8 mouse cellular contexts compared by ENCODE assay signal in the genomic region with DNA sequence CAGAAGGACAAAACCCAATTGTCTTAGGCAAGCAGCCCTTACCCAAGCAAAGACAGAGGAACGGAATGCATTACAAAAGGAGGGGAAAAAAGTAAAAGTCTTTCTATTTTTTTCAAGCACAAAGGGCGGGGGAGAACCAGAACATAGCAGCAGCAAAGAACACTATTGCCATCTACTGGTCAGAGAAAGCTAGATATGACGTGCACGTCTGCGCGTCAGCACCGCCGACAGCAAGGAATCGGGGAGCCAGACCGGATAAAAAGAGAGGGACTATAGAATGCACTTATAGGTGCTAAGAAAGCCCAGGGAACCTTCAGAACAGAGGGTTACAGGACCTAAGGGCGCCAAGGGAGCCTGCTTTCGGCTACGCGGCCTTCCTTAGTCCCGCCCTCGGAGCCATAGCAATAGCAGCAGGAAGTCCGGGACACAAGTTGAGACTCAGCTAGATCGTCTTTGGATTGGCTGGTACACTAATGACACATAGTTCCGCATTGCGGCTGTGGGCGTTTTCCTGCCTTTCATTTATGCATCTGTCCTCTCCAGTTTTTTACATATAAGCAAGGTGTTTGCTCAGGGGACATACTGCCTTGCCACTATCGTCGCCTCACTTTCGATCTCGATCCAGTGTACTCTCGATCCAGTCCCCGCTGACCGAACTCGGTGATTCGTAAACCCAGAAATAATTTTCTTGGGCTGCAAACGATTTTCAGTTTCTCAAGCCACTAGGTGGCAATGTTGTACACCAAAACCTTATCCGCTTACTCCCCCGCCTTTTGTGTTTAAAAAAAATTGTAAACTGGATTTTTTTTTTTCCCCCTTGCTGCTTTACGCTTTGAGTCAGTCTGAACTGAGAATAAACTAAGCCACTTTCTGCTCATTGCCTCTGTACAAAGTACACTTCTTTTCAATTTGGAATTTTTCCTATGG. TPM values are rescaled to one million over a fixed set of nuclear protein-coding genes. Genes with fewer than 3 reads are reported as not detected.
DNase-seq lines count a peak whose midpoint lies in the region; ATAC-seq and TF ChIP-seq lines count a peak whose summit lies in the region.

No protein-coding gene starts in this region.

- peak overlapping the region; percentile 15; the same call in 1 of the 2 replicates for H3K4me2 ChIP-seq in forebrain, postnatal 0 days (ENCODE audit: low read depth)
- H3K4me2 ChIP-seq in lung, embryonic 16.5 days (ENCODE audit: low read depth, low read length) = peak overlapping the region; percentile 21; the same call in 1 of the 2 replicates

- H3K36me3 ChIP-seq in G1E (replicated peaks) = no peaks in the 10 kb centered on the region
- no peaks in the 10 kb centered on the region for H3K36me3 ChIP-seq in forebrain, postnatal 0 days (ENCODE audit: insufficient read depth)
- no peaks in the 10 kb centered on the region for H3K36me3 ChIP-seq in lung, embryonic 16.5 days (ENCODE audit: control insufficient read depth, insufficient read depth, low read length)

- WGBS in forebrain, postnatal 0 days = 4% methylated on average over 34 of the region's 34 CpGs
- under 1% methylated on average over 34 of the region's 34 CpGs for WGBS in lung, embryonic 16.5 days

- H3K4me1 ChIP-seq in G1E (ENCODE audit: insufficient read depth, low read depth, low read length) = no peaks in the 10 kb centered on the region
- H3K4me1 ChIP-seq in forebrain, postnatal 0 days (ENCODE audit: insufficient read depth) = no peaks in the 10 kb centered on the region
- no peaks in the 10 kb centered on the region for H3K4me1 ChIP-seq in lung, embryonic 16.5 days (replicated peaks; ENCODE audit: control insufficient read depth, insufficient read depth, low read length)

- H3K27me3 ChIP-seq in G1E (ENCODE audit: insufficient read depth, low read length) = no peaks in the 10 kb centered on the region
- no peaks in the 10 kb centered on the region for H3K27me3 ChIP-seq in forebrain, postnatal 0 days (ENCODE audit: insufficient read depth, low read length)
- no peaks in the 10 kb centered on the region for H3K27me3 ChIP-seq in lung, embryonic 16.5 days (ENCODE audit: control insufficient read depth, insufficient read depth, low read depth, low read length)

- peak overlapping the region; percentile 96 for H3K27ac ChIP-seq in forebrain, postnatal 0 days (ENCODE audit: low read depth, low read length)
- peak overlapping the region; percentile 93 for H3K27ac ChIP-seq in lung, embryonic 16.5 days (ENCODE audit: low read length)

- peak; percentile 64 for DNase-seq in G1E (ENCODE audit: low spot score)
- DNase-seq in cerebellum, adult 18-20 months = peak; percentile 82 to 88
- DNase-seq in forebrain, postnatal 0 days = peak; percentile 94
- peak; percentile 97 for DNase-seq in layer of hippocampus, adult 9-10 months (ENCODE audit: low spot score)
- DNase-seq in ovary, postnatal 10 days (ENCODE audit: low spot score) = peak; percentile 77
- peak; percentile 81 for DNase-seq in thymus, postnatal 10 days (ENCODE audit: low spot score in 2 of 2)

- peak overlapping the region; percentile 68 for H3K9ac ChIP-seq in forebrain, postnatal 0 days
- H3K9ac ChIP-seq in lung, embryonic 16.5 days (ENCODE audit: low read length) = peak overlapping the region; percentile 71

- peak overlapping the region; percentile 69 for H3K4me3 ChIP-seq in G1E (ENCODE audit: low read depth, low read length)
- H3K4me3 ChIP-seq in forebrain, postnatal 0 days (ENCODE audit: low read depth, low read length) = peak overlapping the region; percentile 52
- peak overlapping the region; percentile 61 for H3K4me3 ChIP-seq in lung, embryonic 16.5 days (ENCODE audit: low read length)

- H3K9me3 ChIP-seq in G1E (replicated peaks) = no peaks in the 10 kb centered on the region
- no peaks in the 10 kb centered on the region for H3K9me3 ChIP-seq in forebrain, postnatal 0 days (ENCODE audit: low read length)
- H3K9me3 ChIP-seq in lung, embryonic 16.5 days (ENCODE audit: control insufficient read depth, low read length) = no peaks in the 10 kb centered on the region

- TF ChIP-seq CTCF in G1E (IDR thresholded peaks at IDR 0.05; ENCODE audit: low read depth, low read length) = peak; percentile 25; the same call in 1 of the 2 replicates
- peak; percentile 85 for TF ChIP-seq CTCF in forebrain, postnatal 0 days (IDR thresholded peaks at IDR 0.05; ENCODE audit: low read depth)

- peak; percentile 99 for ATAC-seq in G1E (ENCODE audit: extremely low read depth, insufficient number of reproducible peaks, low FRiP score, poor library complexity, severe bottlenecking)
- ATAC-seq in forebrain, postnatal 0 days = peak; percentile 98
- peak; percentile 97 to 99 for ATAC-seq in hematopoietic stem cell, adult 5-6 weeks (replicated peaks in 1 of 2; ENCODE audit: insufficient read depth in 1 of 2, low FRiP score in 2 of 2, low TSS enrichment in 1 of 2, low read depth in 1 of 2, poor library complexity in 2 of 2, severe bottlenecking in 2 of 2)
- peak; percentile 99 for ATAC-seq in lung, embryonic 16.5 days (ENCODE audit: low read depth)

RNA-seq across cellular contexts. Expression of a gene that starts 19.2 kb away (rescaled TPM):
- total RNA-seq in G1E (2014; fragmentation: Nextera tagmentation) (7.8 and 10.7 TPM in 2 replicates), G1E (2017) (16.4 and 19.2 TPM in 2 replicates)
- 0.48 and 0.69 TPM in 2 replicates for polyA plus RNA-seq in G1E (2012)
- total RNA-seq in forebrain, postnatal 0 days (2014; rRNA removed) = 46.8 and 56.9 TPM in 2 replicates
- polyA plus RNA-seq in forebrain, postnatal 0 days (2015; fragmentation: Nextera tagmentation; extraction: Ambion mirVana) = 68.5 and 69.6 TPM in 2 replicates
- total RNA-seq in hematopoietic stem cell, adult 5-6 weeks (2017) = 22.1 and 38.1 TPM in 2 replicates
- 31.9 and 34.0 TPM in 2 replicates for polyA plus RNA-seq in lung, embryonic 16.5 days (2015; fragmentation: Nextera tagmentation; extraction: Ambion mirVana)

Comparison
In these comparisons a context has a peak if more than half of its experiments do, and no peak if none do; other contexts are left out.
1. Peak in every context shown above with its lines: DNase-seq, ATAC-seq, H3K4me3 ChIP-seq and H3K27ac ChIP-seq.